Mouse (Mus musculus) liver, adult 2 months (tissue): Measurements from ENCODE around the gene Gm18596.

Source experiments
- CTCF ChIP-seq: fragments of 200-500 bp; IDR thresholded peaks from 2 replicates; pipeline ENCODE4 v1.5.1; 2011; ENCODE audit warnings: low read depth, low read length, control low read depth
- POLR2A ChIP-seq: fragments of 200-500 bp; IDR thresholded peaks from 2 replicates; pipeline ENCODE4 v1.6.1; 2011; ENCODE audit warnings: low read length, control low read depth; ENCODE audit not compliant: insufficient read depth; ENCODE audit errors: extremely low read depth

DNA sequence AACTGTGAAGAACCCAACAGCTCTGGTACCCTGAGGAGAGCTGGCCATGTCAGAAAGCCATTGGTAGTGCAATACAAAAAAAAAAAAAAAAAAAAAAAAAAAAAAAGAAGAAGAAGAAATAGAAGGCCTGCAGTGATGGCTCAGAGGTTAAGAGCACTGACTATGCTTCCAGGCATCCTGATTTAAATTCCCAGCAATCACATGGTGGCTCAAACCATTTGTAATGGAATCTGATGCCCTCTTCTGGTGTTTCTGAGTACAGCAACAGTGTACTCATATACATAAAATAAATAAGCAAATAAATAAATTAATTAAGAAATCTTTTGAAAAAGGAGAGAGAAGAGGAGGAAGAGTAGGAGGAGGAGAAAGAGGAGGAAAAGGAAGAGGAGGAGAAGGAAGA, 11.0 kb upstream of the Gm18596 start:
- TF ChIP-seq CTCF (no peak), POLR2A (no peak)
